Mouse (Mus musculus) myocyte (in vitro differentiated cells): ENCODE measurements around the gene Igtp. TPM values are rescaled to one million over a fixed set of nuclear protein-coding genes. Genes with fewer than 3 reads are reported as not detected.
A peak's percentile ranks its signal among the peaks of the same experiment; 100 is the strongest.
"Not testable (repeated sequence)": the region's sequence is repeated elsewhere in the genome, so short reads cannot be mapped to it uniquely, and the experiment has no call there.

Experiments
- H3K27me3 ChIP-seq: one replicate; pipeline ENCODE4 v1.6.1; 2011; ENCODE audit not compliant: control insufficient read depth, insufficient read depth, insufficient read length
- H3K36me3 ChIP-seq: one replicate; pipeline ENCODE4 v1.6.1; 2011; ENCODE audit not compliant: control insufficient read depth, insufficient read depth
- H3K4me2 ChIP-seq: one replicate; pipeline ENCODE4 v1.6.1; 2011; ENCODE audit warnings: low read depth, control low read depth
- H3K4me3 ChIP-seq: one replicate; pipeline ENCODE4 v1.5.1; 2011; ENCODE audit warnings: mild to moderate bottlenecking, control low read depth, moderate library complexity
- H3K79me2 ChIP-seq: one replicate; pipeline ENCODE4 v1.6.1; 2011; ENCODE audit not compliant: control insufficient read depth, insufficient read depth
- H3ac ChIP-seq: one replicate; pipeline ENCODE4 v1.6.1; 2011; ENCODE audit not compliant: control insufficient read depth, insufficient read length
- CEBPB ChIP-seq: IDR thresholded peaks from 2 replicates; pipeline ENCODE4 v1.6.1; 2011; ENCODE audit warnings: mild to moderate bottlenecking, moderate library complexity; ENCODE audit not compliant: poor library complexity, insufficient read depth, severe bottlenecking
- E2F4 ChIP-seq: IDR thresholded peaks from one replicate; pipeline ENCODE4 v1.6.1; 2011; ENCODE audit warnings: mild to moderate bottlenecking, control low read depth, moderate library complexity; ENCODE audit not compliant: insufficient read depth
- MAX ChIP-seq: IDR thresholded peaks from one replicate; pipeline ENCODE4 v1.6.1; 2011; ENCODE audit warnings: low read depth, mild to moderate bottlenecking, control low read depth
- MYOD1 ChIP-seq, 3 experiments: IDR thresholded peaks; one replicate each; pipeline ENCODE4 v1.6.1; 2011; ENCODE audit warnings: control low read depth in 2 of 3, low read depth in 2 of 3, mild to moderate bottlenecking in 2 of 3, moderate library complexity in 1 of 3; ENCODE audit not compliant: insufficient read length in 2 of 3, control insufficient read depth in 1 of 3
- MYOG ChIP-seq, 3 experiments: IDR thresholded peaks; one replicate each; pipeline ENCODE4 v1.6.1; 2011; ENCODE audit warnings: control low read depth in 2 of 3, low read depth in 2 of 3, mild to moderate bottlenecking in 2 of 3; ENCODE audit not compliant: insufficient read length in 2 of 3, control insufficient read depth in 1 of 3, insufficient read depth in 1 of 3
- POLR2A ChIP-seq: IDR thresholded peaks from one replicate; pipeline ENCODE4 v1.6.1; 2011; ENCODE audit warnings: low read depth, mild to moderate bottlenecking, control low read depth, moderate library complexity; ENCODE audit not compliant: insufficient read length
- POLR2AphosphoS2 ChIP-seq: IDR thresholded peaks from one replicate; pipeline ENCODE4 v1.6.1; 2011; ENCODE audit warnings: low read depth, control low read depth; ENCODE audit not compliant: insufficient read length
- REST ChIP-seq: IDR thresholded peaks from one replicate; pipeline ENCODE4 v1.6.1; 2011; ENCODE audit warnings: mild to moderate bottlenecking, control low read depth, moderate library complexity; ENCODE audit not compliant: insufficient read depth, insufficient read length
- SRF ChIP-seq: IDR thresholded peaks from one replicate; pipeline ENCODE4 v1.6.1; 2011; ENCODE audit warnings: low read depth; ENCODE audit not compliant: control insufficient read depth, insufficient read length
- TCF12 ChIP-seq: IDR thresholded peaks from one replicate; pipeline ENCODE4 v1.6.1; 2011; ENCODE audit warnings: mild to moderate bottlenecking, control low read depth; ENCODE audit not compliant: poor library complexity, insufficient read depth, severe bottlenecking
- TCF3 ChIP-seq: IDR thresholded peaks from one replicate; pipeline ENCODE4 v1.6.1; 2011; ENCODE audit warnings: low read depth, control low read depth; ENCODE audit not compliant: insufficient read length
- USF1 ChIP-seq: IDR thresholded peaks from one replicate; pipeline ENCODE4 v1.6.1; 2011; ENCODE audit warnings: low read depth, mild to moderate bottlenecking, control low read depth, moderate library complexity
- polyA plus RNA-seq: library from polyadenylated mRNA; unstranded; fragments of >200 nt; fragmentation: generic; extraction: Trizol; gene quantifications from one replicate; pipeline ENCODE4 v1.2.1, GENCODE M21; 2012; ENCODE audit warnings: missing spikeins

Igtp gene
- polyA plus RNA-seq, 1 experiment = 3.7 TPM

- H3K4me3 ChIP-seq = peak within 1 kb of the TSS; percentile 55
- peak within 1 kb of the TSS; percentile 79 for H3ac ChIP-seq
- TF ChIP-seq POLR2AphosphoS2 (peak; percentile 85), SRF (no peak), POLR2A (peak; percentile 94), TCF3 (no peak), MYOG (IDR thresholded peaks at IDR 0.05; ENCODE audit: control insufficient read depth in 1 of 3, insufficient read depth in 1 of 3, insufficient read length in 2 of 3, low read depth in 2 of 3) (peak in 1 of 3 experiments; percentile 12), REST (no peak), MAX (no peak), CEBPB (no peak), USF1 (peak; percentile 1), TCF12 (no peak), E2F4 (no peak), MYOD1 (IDR thresholded peaks at IDR 0.05; ENCODE audit: control insufficient read depth in 1 of 3, insufficient read length in 2 of 3, low read depth in 2 of 3) (peak in 1 of 3 experiments; percentile 22)
- H3K4me2 ChIP-seq = peak within 1 kb of the TSS; percentile 86
- H3K36me3 ChIP-seq = peaks cover 10% of the 10 kb centered on the region
- H3K79me2 ChIP-seq = peaks cover 15% of the 10 kb centered on the region
- H3K27me3 ChIP-seq = no peaks in the 10 kb centered on the region
Observed at GRCm38 (mm10) chr11:58168167-58168915, 31.0 kb upstream of the Igtp start, which contains the start of gene Gemin5. Gemin5 (minus strand) TSS chr11:58168539.

GRCm38 (mm10) chr11:58169666-58170065, 29.7 kb upstream of the Igtp start:
- peaks cover 15% of the 10 kb centered on the region for H3K79me2 ChIP-seq
- no peaks in the 10 kb centered on the region for H3K27me3 ChIP-seq
- H3ac ChIP-seq = no peak overlapping the region
- TF ChIP-seq TCF12 = no peak
- TF ChIP-seq CEBPB = no peak
- TF ChIP-seq USF1 = no peak
- TF ChIP-seq MYOG (IDR thresholded peaks at IDR 0.05; ENCODE audit: control insufficient read depth in 1 of 3, insufficient read depth in 1 of 3, insufficient read length in 2 of 3, low read depth in 2 of 3) = no peak
- TF ChIP-seq REST = no peak
- TF ChIP-seq MYOD1 (IDR thresholded peaks at IDR 0.05; ENCODE audit: control insufficient read depth in 1 of 3, insufficient read length in 2 of 3, low read depth in 2 of 3) = no peak
- no peak for TF ChIP-seq SRF
- TF ChIP-seq MAX = no peak
- no peak for TF ChIP-seq POLR2AphosphoS2
- no peak for TF ChIP-seq POLR2A
- TF ChIP-seq E2F4 = no peak
- H3K36me3 ChIP-seq = peaks cover 13% of the 10 kb centered on the region
- no peak overlapping the region for H3K4me3 ChIP-seq
- H3K4me2 ChIP-seq = no peak overlapping the region

GRCm38 (mm10) chr11:58171459-58172091, 27.8 kb upstream of the Igtp start, which contains the start of gene Mrpl22:
Mrpl22 (plus strand) TSS chr11:58171661.
- Histone ChIP-seq H3ac (peak within 1 kb of the TSS; percentile 40), H3K36me3 (peaks cover 17% of the 10 kb centered on the region), H3K79me2 (peaks cover 8% of the 10 kb centered on the region), H3K27me3 (no peaks in the 10 kb centered on the region), H3K4me3 (peak within 1 kb of the TSS; percentile 48), H3K4me2 (peak within 1 kb of the TSS; percentile 85)
- TF ChIP-seq SRF = no peak
- TF ChIP-seq POLR2AphosphoS2 = peak; percentile 25
- TF ChIP-seq MYOD1 (IDR thresholded peaks at IDR 0.05; ENCODE audit: control insufficient read depth in 1 of 3, insufficient read length in 2 of 3, low read depth in 2 of 3) = no peak
- TF ChIP-seq USF1 = no peak
- TF ChIP-seq POLR2A = peak; percentile 49

- TF ChIP-seq USF1 (no peak), MYOD1 (IDR thresholded peaks at IDR 0.05; ENCODE audit: control insufficient read depth in 1 of 3, insufficient read length in 2 of 3, low read depth in 2 of 3) (no peak), CEBPB (no peak), TCF12 (no peak), SRF (no peak), POLR2AphosphoS2 (no peak), E2F4 (no peak), TCF3 (no peak), POLR2A (no peak), MAX (no peak), REST (no peak), MYOG (IDR thresholded peaks at IDR 0.05; ENCODE audit: control insufficient read depth in 1 of 3, insufficient read depth in 1 of 3, insufficient read length in 2 of 3, low read depth in 2 of 3) (no peak)
- H3K36me3 ChIP-seq = peaks cover 23% of the 10 kb centered on the region
- no peaks in the 10 kb centered on the region for H3K27me3 ChIP-seq
- no peak overlapping the region for H3K4me2 ChIP-seq
- no peak overlapping the region for H3ac ChIP-seq
- no peaks in the 10 kb centered on the region for H3K79me2 ChIP-seq
- H3K4me3 ChIP-seq = no peak overlapping the region
Observed at GRCm38 (mm10) chr11:58179563-58179962, 19.8 kb upstream of the Igtp start.

DNA sequence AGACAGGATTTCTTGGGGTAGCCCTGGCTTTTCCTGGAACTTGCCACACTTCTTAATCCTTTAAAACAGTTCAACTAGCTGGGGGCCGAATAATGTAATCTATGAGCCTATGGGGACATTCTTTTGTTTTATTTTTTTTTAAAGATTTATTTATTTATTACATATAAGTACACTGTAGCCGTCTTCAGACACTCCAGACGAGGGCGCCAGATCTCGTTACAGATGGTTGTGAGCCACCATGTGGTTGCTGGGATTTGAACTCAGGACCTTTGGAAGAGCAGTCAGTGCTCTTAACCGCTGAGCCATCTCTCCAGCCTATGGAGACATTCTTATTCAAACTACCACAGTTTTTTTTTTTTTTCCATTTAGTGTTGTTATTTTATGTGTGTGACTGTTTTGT, 19.4 kb upstream of the Igtp start:
- H3K36me3 ChIP-seq = peaks cover 19% of the 10 kb centered on the region
- H3K79me2 ChIP-seq, H3K4me3 ChIP-seq, H3K4me2 ChIP-seq, H3K27me3 ChIP-seq, H3ac ChIP-seq: not testable (repeated sequence)
